Mouse (Mus musculus): ENCODE measurements around the gene Cyp2w1.

DNA sequence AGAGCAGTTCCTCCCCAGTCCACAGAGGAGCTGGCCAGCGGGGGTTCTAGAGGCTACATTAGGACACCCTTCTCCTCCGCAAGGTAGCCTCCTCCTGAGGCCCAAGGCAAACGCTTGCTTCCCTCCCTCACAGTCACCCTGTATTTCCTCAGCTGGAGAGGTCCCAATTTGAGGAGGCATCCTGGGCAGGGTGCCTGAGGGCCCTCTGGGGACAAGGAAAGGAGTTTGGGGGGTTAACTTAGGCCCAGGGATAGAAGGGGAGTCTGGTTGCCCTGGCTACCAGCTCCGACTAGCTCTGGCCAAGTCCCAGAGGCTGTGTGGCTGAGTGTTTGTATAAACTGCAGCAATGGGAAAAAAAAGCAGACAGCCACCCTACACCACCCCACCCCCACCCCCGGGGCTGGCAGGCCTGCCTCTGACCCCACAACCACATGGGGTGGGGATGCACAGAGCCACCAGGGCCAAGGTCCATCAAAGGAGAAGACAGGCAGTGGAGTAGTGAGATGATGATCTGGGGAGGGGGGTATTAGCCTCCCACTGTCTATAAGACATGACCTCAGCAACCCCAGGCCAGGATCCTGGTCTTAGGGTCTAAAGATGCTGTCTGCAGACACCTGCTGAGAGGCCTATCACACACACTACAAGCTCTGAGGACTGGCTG, 12.6 kb downstream of the Cyp2w1 start:
- TF ChIP-seq CTCF (IDR thresholded peaks at IDR 0.05; ENCODE audit: extremely low read depth, insufficient read depth, low read length): no peak
- no peak for TF ChIP-seq POLR2A (IDR thresholded peaks at IDR 0.05; ENCODE audit: extremely low read depth, insufficient read depth, low read length)

All from cortical plate, adult 2 months (tissue).